Comparison of ENCODE assay signal across 21 mouse cellular contexts in the genomic region with DNA sequence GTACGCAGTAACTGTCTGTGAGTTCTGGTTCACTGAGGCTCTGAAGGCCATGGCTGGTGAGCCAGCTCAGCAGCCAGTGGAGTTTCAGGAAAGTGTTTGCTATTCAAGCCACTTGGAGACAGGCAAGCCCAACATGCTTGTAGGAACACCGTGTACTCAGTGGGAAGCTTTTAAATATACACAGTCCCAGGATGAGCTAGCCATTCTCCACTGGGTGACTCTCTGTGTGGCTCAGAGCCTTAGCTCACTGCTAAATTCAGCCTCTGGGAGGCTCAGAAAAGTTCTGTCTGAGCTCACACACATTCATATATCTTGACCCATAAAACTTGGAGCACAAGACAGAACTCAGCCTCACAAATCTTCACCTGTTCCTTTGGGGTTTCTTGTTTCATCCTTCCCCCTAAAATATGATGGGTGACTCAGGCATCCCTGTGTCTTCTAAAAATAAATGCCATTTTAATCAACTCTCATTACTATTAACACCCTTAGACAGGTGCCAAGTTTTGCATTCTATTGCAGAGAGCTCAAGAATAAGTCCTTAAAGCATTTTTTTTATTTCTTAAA. TPM values are rescaled to one million over a fixed set of nuclear protein-coding genes. Genes with fewer than 3 reads are reported as not detected.
DNase-seq lines count a peak whose midpoint lies in the region; ATAC-seq and TF ChIP-seq lines count a peak whose summit lies in the region.
"Had no signal": no experiment of that assay in that cellular context is flagged by ENCODE, and none has a peak within 500 bp of the region (broad histone marks: within the 10 kb centered on the region; RNA-seq: fewer than 3 reads in every experiment).

No protein-coding gene starts in this region.

- no peaks in the 10 kb centered on the region for H3K79me2 ChIP-seq in myocyte (ENCODE audit: control insufficient read depth, insufficient read depth)

- no peak overlapping the region for H3K9ac ChIP-seq in heart, embryonic 13.5 days
- no peak overlapping the region for H3K9ac ChIP-seq in lung, postnatal 0 days (replicated peaks; ENCODE audit: low read depth)
- H3K9ac ChIP-seq: forebrain, embryonic 15.5 days; hindbrain, embryonic 12.5 days; kidney, embryonic 15.5 days; liver, embryonic 15.5 days; midbrain, embryonic 15.5 days; neural tube, embryonic 13.5 days had no signal

- peaks cover 39% of the 10 kb centered on the region for H3K36me3 ChIP-seq in heart, embryonic 13.5 days
- H3K36me3 ChIP-seq in heart, embryonic 10.5 days, result peaks cover 22% of the 10 kb centered on the region
- H3K36me3 ChIP-seq in lung, postnatal 0 days (ENCODE audit: insufficient read depth, low read length), result no peaks in the 10 kb centered on the region
- no peaks in the 10 kb centered on the region for H3K36me3 ChIP-seq in myocyte (ENCODE audit: control insufficient read depth, insufficient read depth)
- H3K36me3 ChIP-seq in kidney, adult 2 months (ENCODE audit: control insufficient read depth, insufficient read depth, low read length), result no peaks in the 10 kb centered on the region
- H3K36me3 ChIP-seq: liver, embryonic 15.5 days had no signal

- H3K4me1 ChIP-seq in heart, embryonic 13.5 days, result peaks cover 7% of the 10 kb centered on the region; the same call in 1 of the 2 replicates
- H3K4me1 ChIP-seq in heart, embryonic 10.5 days, result no peaks in the 10 kb centered on the region
- no peaks in the 10 kb centered on the region for H3K4me1 ChIP-seq in lung, postnatal 0 days (ENCODE audit: insufficient read depth, low read depth, low read length)
- no peaks in the 10 kb centered on the region for H3K4me1 ChIP-seq in lung, adult 2 months (ENCODE audit: control insufficient read depth, insufficient read depth, low read length)
- H3K4me1 ChIP-seq in kidney, adult 2 months (ENCODE audit: control insufficient read depth, insufficient read depth, low read length), result no peaks in the 10 kb centered on the region
- H3K4me1 ChIP-seq: forebrain, embryonic 15.5 days; hindbrain, embryonic 12.5 days; kidney, embryonic 15.5 days; liver, embryonic 15.5 days; megakaryocyte, embryonic 14.5 days; midbrain, embryonic 15.5 days; neural tube, embryonic 13.5 days had no signal

- H3K27me3 ChIP-seq in heart, embryonic 13.5 days (replicated peaks), result no peaks in the 10 kb centered on the region
- no peaks in the 10 kb centered on the region for H3K27me3 ChIP-seq in heart, embryonic 10.5 days (ENCODE audit: insufficient read depth, poor library complexity, severe bottlenecking)
- no peaks in the 10 kb centered on the region for H3K27me3 ChIP-seq in lung, postnatal 0 days (replicated peaks; ENCODE audit: insufficient read depth, low read length)
- H3K27me3 ChIP-seq in myocyte (ENCODE audit: control insufficient read depth, insufficient read depth, insufficient read length), result no peaks in the 10 kb centered on the region
- no peaks in the 10 kb centered on the region for H3K27me3 ChIP-seq in kidney, adult 2 months (replicated peaks; ENCODE audit: control insufficient read depth, insufficient read depth, low read length)
- H3K27me3 ChIP-seq: forebrain, embryonic 15.5 days; hindbrain, embryonic 12.5 days; kidney, embryonic 15.5 days; liver, embryonic 15.5 days; megakaryocyte, embryonic 14.5 days; midbrain, embryonic 15.5 days; neural tube, embryonic 13.5 days had no signal

- TF ChIP-seq POLR2A in lung, adult 2 months (IDR thresholded peaks at IDR 0.05; ENCODE audit: borderline replicate concordance, extremely low read depth, low read depth, low read length), result no peak
- no peak for TF ChIP-seq POLR2A in myocyte (IDR thresholded peaks at IDR 0.05; ENCODE audit: insufficient read length, low read depth)
- TF ChIP-seq POLR2A in kidney, adult 2 months (IDR thresholded peaks at IDR 0.05; ENCODE audit: low read depth, low read length), result no peak

- no peak overlapping the region for H3ac ChIP-seq in myocyte (ENCODE audit: control insufficient read depth, insufficient read length)

- TF ChIP-seq CTCF in lung, postnatal 0 days (IDR thresholded peaks at IDR 0.05), result no peak
- TF ChIP-seq CTCF in lung, adult 2 months (IDR thresholded peaks at IDR 0.05; ENCODE audit: insufficient read depth, low read length), result no peak
- TF ChIP-seq CTCF in kidney, adult 2 months (conservative IDR thresholded peaks at IDR 0.05; ENCODE audit: insufficient read depth, insufficient read length, low read depth, low read length), result no peak

- WGBS in heart, embryonic 13.5 days, result 72% methylated on average over 2 of the region's 2 CpGs
- 74% methylated on average over 2 of the region's 2 CpGs for WGBS in heart, embryonic 10.5 days
- WGBS in lung, postnatal 0 days, result 56% methylated on average over 2 of the region's 2 CpGs
- WGBS in lung, adult 2 months, result 75% methylated on average over 2 of the region's 2 CpGs
- 75% methylated on average over 2 of the region's 2 CpGs for WGBS in kidney, adult 2 months

- no peak for ATAC-seq in heart, embryonic 13.5 days (ENCODE audit: extremely low read depth, insufficient number of reproducible peaks, low FRiP score, low TSS enrichment)
- peak; percentile 59 for ATAC-seq in lung, postnatal 0 days
- ATAC-seq: forebrain, embryonic 15.5 days; intestine, postnatal 0 days; midbrain, embryonic 15.5 days had no signal

- peak; percentile 75 for DNase-seq in gastrocnemius, adult 18-20 months (ENCODE audit: low spot score)
- no peak for DNase-seq in gastrocnemius, postnatal 10 days
- no peak for DNase-seq in heart, embryonic 10.5 days (ENCODE audit: low spot score)
- DNase-seq in lung, postnatal 0 days (ENCODE audit: low spot score), result peak; percentile 22
- DNase-seq in lung, adult 2 months, result no peak
- no peak for DNase-seq in kidney, adult 2 months
- DNase-seq: adrenal gland, postnatal 25 days; cerebellum, adult 9-10 months; kidney, postnatal 4 days; liver; lung, postnatal 10 days had no signal

- peak overlapping the region; percentile 36 for H3K27ac ChIP-seq in heart, embryonic 13.5 days (replicated peaks)
- no peak overlapping the region for H3K27ac ChIP-seq in heart, embryonic 10.5 days
- H3K27ac ChIP-seq in lung, postnatal 0 days (ENCODE audit: low read length), result no peak overlapping the region
- no peak overlapping the region for H3K27ac ChIP-seq in kidney, adult 2 months (ENCODE audit: insufficient read depth, low read depth, low read length)
- H3K27ac ChIP-seq: forebrain, embryonic 15.5 days; hindbrain, embryonic 12.5 days; kidney, embryonic 15.5 days; liver, embryonic 15.5 days; midbrain, embryonic 15.5 days; neural tube, embryonic 13.5 days had no signal

- H3K4me2 ChIP-seq in heart, embryonic 13.5 days, result no peak overlapping the region
- H3K4me2 ChIP-seq in lung, postnatal 0 days (replicated peaks; ENCODE audit: low read depth, low read length), result no peak overlapping the region
- peak overlapping the region; percentile 27 for H3K4me2 ChIP-seq in myocyte (ENCODE audit: low read depth)
- H3K4me2 ChIP-seq: forebrain, embryonic 15.5 days; hindbrain, embryonic 12.5 days; kidney, embryonic 15.5 days; liver, embryonic 15.5 days; midbrain, embryonic 15.5 days; neural tube, embryonic 13.5 days had no signal

- H3K9me3 ChIP-seq in heart, embryonic 13.5 days, result no peaks in the 10 kb centered on the region
- H3K9me3 ChIP-seq in heart, embryonic 10.5 days, result no peaks in the 10 kb centered on the region
- H3K9me3 ChIP-seq in lung, postnatal 0 days (ENCODE audit: low read length), result no peaks in the 10 kb centered on the region
- H3K9me3 ChIP-seq: forebrain, embryonic 15.5 days; hindbrain, embryonic 12.5 days; kidney, embryonic 15.5 days; liver, embryonic 15.5 days; megakaryocyte, embryonic 14.5 days; midbrain, embryonic 15.5 days; neural tube, embryonic 13.5 days had no signal

- no peak for TF ChIP-seq EP300 in lung, postnatal 0 days (IDR thresholded peaks at IDR 0.05)

- H3K4me3 ChIP-seq in heart, embryonic 13.5 days, result no peak overlapping the region
- no peak overlapping the region for H3K4me3 ChIP-seq in heart, embryonic 10.5 days
- H3K4me3 ChIP-seq in lung, postnatal 0 days (ENCODE audit: low read depth, low read length), result no peak overlapping the region
- no peak overlapping the region for H3K4me3 ChIP-seq in lung, adult 2 months (replicated peaks; ENCODE audit: extremely low read depth, low read depth, low read length)
- H3K4me3 ChIP-seq in myocyte, result no peak overlapping the region
- H3K4me3 ChIP-seq in kidney, adult 2 months (ENCODE audit: insufficient read depth, low read depth, low read length), result no peak overlapping the region
- H3K4me3 ChIP-seq: forebrain, embryonic 15.5 days; hindbrain, embryonic 12.5 days; kidney, embryonic 15.5 days; liver, embryonic 15.5 days; megakaryocyte, embryonic 14.5 days; midbrain, embryonic 15.5 days; neural tube, embryonic 13.5 days had no signal

TF ChIP-seq in myocyte, 11 proteins besides CTCF, POLR2A, EP300 and RAD21:
- TF ChIP-seq REST (IDR thresholded peaks at IDR 0.05; ENCODE audit: insufficient read depth, insufficient read length) (no peak), MAX (IDR thresholded peaks at IDR 0.05; ENCODE audit: low read depth) (no peak), CEBPB (IDR thresholded peaks at IDR 0.05; ENCODE audit: insufficient read depth, poor library complexity, severe bottlenecking) (no peak), USF1 (IDR thresholded peaks at IDR 0.05; ENCODE audit: low read depth) (no peak), POLR2AphosphoS2 (IDR thresholded peaks at IDR 0.05; ENCODE audit: insufficient read length, low read depth) (no peak), MYOD1 (IDR thresholded peaks at IDR 0.05; ENCODE audit: control insufficient read depth in 1 of 3, insufficient read length in 2 of 3, low read depth in 2 of 3) (peak; percentile 16 to 82 (median 37)), E2F4 (IDR thresholded peaks at IDR 0.05; ENCODE audit: insufficient read depth) (no peak), MYOG (IDR thresholded peaks at IDR 0.05; ENCODE audit: control insufficient read depth in 1 of 3, insufficient read depth in 1 of 3, insufficient read length in 2 of 3, low read depth in 2 of 3) (peak in 1 of 3 experiments; percentile 69), TCF12 (IDR thresholded peaks at IDR 0.05; ENCODE audit: insufficient read depth, poor library complexity, severe bottlenecking) (peak; percentile 13), TCF3 (IDR thresholded peaks at IDR 0.05; ENCODE audit: insufficient read length, low read depth) (no peak), SRF (IDR thresholded peaks at IDR 0.05; ENCODE audit: control insufficient read depth, insufficient read length, low read depth) (no peak)
TF ChIP-seq in myocyte: peak in this region for 3.

RNA-seq across cellular contexts. Expression of a gene that starts 55.2 kb away (rescaled TPM):
- 100 to 1,000 TPM; 737 to 931 TPM for total RNA-seq in gastrocnemius, adult 18-20 months (2021)
- total RNA-seq in gastrocnemius, postnatal 10 days (2021), result 100 to 1,000 TPM; 594 to 743 TPM
- 190 and 227 TPM in 2 replicates for polyA plus RNA-seq in heart, embryonic 13.5 days (2015; fragmentation: Nextera tagmentation; extraction: Ambion mirVana)
- 148 and 236 TPM in 2 replicates for polyA plus RNA-seq in heart, embryonic 10.5 days (2016; fragmentation: Nextera tagmentation; extraction: Ambion mirVana)
- 54.7 and 59.2 TPM in 2 replicates for polyA plus RNA-seq in lung, postnatal 0 days (2015; fragmentation: Nextera tagmentation; extraction: Ambion mirVana)
- 30.8 and 63.1 TPM in 2 replicates for polyA plus RNA-seq in lung, adult 2 months (2012; rRNA removed)
- 77.7 TPM for polyA plus RNA-seq in myocyte (2012; fragmentation: generic; extraction: Trizol)
- polyA plus RNA-seq in kidney, adult 2 months (2012; rRNA removed), result 5.7 and 10.5 TPM in 2 replicates

Comparison
In these comparisons a context has a peak if more than half of its experiments do, and no peak if none do; other contexts are left out.
1. DNase-seq: peak in gastrocnemius, adult 18-20 months (single experiment) and lung, postnatal 0 days (single experiment); none in gastrocnemius, postnatal 10 days (single experiment), heart, embryonic 10.5 days (single experiment), lung, adult 2 months (single experiment) and kidney, adult 2 months (single experiment).